Mouse (Mus musculus) megakaryocyte-erythroid progenitor cell, adult 5-6 weeks (primary cell): ENCODE measurements around the gene Yes1. TPM values are rescaled to one million over a fixed set of nuclear protein-coding genes. Genes with fewer than 3 reads are reported as not detected.
"Not testable (repeated sequence)": the region's sequence is repeated elsewhere in the genome, so short reads cannot be mapped to it uniquely, and the experiment has no call there.

ENCODE experiments used
- ATAC-seq: replicated peaks from 2 replicates; pipeline ENCODE4 v1.8.0; 2016; ENCODE audit warnings: mild to moderate bottlenecking, inconsistent platforms; ENCODE audit not compliant: severe bottlenecking, poor library complexity, low FRiP score, low TSS enrichment
- total RNA-seq, 2 experiments: library from RNA; stranded (forward) in 1 of 2; stranded (reverse) in 1 of 2; fragments of 200-1000, 215-1000 nt in 1 of 2; fragments of >200 nt in 1 of 2; fragmentation: Nextera tagmentation in 1 of 2; gene quantifications; 2 replicates each; pipeline ENCODE4 v1.2.3; 2014 to 2017

The Yes1 gene
- total RNA-seq, 2 experiments from 2014 or later, result 0.23 TPM; not detected in 1

DNA sequence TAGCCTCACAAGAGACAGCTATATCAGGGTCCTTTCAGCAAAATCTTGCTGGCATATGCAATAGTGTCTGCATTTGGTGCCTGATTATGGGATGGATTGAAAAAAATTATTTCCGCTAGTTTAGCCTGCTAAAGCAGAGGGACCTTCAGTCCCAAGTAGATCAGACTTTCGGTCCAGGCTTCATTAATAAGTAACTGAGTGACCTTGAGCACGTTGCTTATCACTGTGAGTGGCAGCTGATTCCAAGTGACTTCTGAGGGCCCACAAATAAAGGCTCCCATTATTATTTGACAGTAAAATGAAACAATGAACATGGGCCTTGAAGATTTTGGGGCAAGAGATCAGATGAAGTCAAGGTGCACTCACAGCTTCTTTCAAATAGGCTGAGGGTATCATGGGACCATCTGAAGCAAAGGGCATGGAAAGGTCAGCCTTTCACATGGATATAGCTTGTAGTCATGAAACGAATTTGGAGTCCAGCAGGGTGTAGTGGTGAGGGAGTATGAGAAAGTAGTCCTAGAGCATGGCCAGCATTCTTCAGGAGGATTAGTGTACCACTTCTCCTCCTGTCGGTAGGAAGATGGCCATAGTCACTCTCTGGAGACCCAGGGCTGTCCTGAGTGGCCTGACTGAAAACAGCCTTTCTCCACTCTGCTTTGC is 86.4 kb downstream of the Yes1 start:
- no peak for ATAC-seq

DNA sequence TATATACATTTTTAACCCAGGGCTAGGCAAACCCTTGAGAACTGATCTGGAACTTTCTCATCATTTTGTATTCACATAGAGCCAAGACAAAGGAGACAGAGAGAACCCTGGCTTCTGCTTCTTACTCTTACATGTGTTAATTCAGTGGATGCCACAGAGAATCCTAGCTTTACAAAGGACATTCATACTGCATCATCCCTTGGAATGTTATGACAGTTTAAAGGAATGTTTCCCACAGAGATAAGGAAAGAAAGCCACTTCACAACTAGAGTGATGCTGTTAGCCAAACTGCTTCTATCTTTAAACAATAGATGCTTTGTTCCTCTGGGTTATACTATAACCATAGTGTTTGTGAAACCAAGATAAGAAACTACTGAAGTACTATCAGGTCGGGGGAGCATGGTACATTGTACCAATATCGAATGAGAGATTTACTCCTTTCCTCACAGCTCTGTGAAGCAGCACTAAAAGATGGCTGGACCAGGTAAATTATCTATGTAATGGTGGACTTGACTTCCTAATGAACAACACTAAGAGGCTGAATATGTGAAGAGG is 95.3 kb downstream of the Yes1 start:
- ATAC-seq, result no peak

DNA sequence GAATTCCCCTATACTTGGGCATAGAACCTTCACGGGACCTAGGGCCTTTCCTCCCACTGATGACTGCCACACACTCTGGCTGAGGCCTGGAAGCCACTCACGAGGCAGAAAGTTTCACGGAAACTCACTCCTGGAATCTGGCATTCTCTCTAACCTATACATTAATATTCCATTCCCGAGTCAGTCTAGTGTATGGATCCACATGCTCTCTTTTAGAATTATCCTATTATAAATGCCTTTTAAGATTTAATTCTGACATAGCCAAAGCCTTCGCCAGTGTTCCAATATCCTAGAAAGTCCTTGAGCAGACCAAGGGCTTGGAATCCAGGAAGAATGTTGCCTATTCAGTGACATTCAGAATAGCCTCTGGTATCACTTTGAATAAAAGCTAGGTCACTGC is 100.5 kb downstream of the Yes1 start:
- ATAC-seq, result no peak

- ATAC-seq, result peak; percentile 9; the same call in 1 of the 2 replicates
These were observed 101.5 kb downstream of the Yes1 start for GRCm38 (mm10) chr5:32712221-32713041.

DNA sequence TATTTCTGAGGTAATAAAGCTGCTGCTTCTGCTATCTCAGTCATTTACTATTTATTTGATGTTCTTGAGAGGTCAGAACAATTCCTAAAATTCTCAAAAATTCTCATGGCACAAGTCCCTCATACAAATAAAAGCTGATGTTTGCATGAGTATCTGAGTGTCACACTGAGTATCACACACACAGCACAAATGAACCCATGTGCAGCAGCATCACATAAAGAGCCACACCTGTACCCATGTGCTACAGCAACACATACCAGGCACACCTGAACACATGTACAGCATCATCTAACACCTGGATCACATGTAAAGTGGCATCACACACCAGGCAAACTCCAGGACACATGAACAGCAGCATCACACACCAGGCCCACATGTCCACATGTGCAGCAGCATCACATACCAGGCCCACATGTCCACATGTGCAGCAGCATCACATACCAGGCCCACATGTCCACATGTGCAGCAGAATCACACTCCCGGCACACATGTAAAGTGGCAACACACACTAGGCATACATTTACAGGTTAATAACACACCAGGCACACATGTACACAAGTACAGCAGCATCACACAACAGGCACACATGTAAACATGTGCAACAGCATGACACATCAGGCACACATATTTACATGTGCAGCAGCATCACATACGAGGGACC is 102.2 kb downstream of the Yes1 start:
- ATAC-seq, result peak; percentile 25

- peak; percentile 91 for ATAC-seq
These were observed 102.9 kb downstream of the Yes1 start for GRCm38 (mm10) chr5:32713703-32714467.

DNA sequence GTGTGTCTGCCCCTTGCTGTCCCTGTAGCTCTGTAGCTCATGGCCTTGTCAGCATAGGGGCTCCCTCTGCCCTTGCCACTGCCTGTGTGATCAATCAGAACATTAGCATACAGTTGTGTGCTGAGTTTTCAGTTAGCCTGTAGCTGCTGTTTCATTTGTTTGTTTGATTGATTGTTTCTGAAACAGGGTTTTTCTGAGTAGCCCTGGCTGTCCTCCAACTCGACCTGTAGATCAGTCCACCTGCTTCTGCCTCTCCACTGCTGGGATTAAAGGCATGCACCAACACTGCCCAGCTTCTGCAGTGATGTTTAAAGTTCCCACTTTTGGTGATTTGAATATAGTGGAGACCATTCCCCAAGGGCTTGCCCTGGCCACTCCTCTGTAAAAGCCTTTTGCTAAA is 106.8 kb downstream of the Yes1 start:
- ATAC-seq, result no peak

DNA sequence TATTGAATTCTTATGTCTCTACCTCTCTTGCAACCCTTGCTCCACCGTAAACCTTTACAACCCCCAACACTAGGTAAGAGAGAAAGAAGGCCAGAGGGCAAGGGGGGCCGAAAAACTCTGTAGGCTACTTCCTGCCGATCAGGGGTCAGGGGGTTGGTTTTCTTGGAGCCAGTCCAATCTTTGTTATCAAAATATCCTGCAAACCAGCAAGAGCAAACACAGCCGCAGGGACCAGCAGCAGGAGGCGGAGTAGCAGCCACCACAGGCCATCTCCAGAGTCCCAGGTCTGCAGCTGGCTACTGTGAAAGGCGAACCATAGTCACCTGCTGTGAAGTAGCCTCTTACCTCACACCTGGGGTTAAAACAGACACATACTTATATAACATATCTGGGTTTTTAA is 107.9 kb downstream of the Yes1 start:
- ATAC-seq, result no peak

- no peak for ATAC-seq
These were observed 109.4 kb downstream of the Yes1 start for GRCm38 (mm10) chr5:32720416-32720815.

DNA sequence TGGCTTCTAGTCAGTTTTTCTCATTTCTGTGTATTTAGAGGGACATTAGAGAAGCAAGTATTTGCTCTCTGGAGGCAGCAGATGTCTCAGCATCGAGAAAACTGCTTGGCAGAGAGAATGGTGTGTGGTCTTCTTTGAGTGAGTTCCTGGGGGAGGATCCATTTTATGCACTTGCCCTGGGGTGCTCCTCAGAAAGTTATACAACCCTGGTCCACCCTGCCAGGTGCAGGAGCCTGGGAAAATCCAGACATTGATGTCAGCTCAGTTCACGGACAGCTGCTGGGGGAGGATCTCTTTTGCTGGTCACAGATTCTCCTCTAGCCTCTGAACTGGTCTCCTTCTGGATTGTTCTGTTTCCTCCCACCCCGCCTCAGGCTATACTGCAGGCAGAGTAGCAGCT is 110.3 kb downstream of the Yes1 start:
- no peak for ATAC-seq

- peak; percentile 35; the same call in 1 of the 2 replicates for ATAC-seq
These were observed 111.3 kb downstream of the Yes1 start for GRCm38 (mm10) chr5:32722263-32722662.

- ATAC-seq, result peak; percentile 69
These were observed 111.7 kb downstream of the Yes1 start for GRCm38 (mm10) chr5:32722711-32723110.

DNA sequence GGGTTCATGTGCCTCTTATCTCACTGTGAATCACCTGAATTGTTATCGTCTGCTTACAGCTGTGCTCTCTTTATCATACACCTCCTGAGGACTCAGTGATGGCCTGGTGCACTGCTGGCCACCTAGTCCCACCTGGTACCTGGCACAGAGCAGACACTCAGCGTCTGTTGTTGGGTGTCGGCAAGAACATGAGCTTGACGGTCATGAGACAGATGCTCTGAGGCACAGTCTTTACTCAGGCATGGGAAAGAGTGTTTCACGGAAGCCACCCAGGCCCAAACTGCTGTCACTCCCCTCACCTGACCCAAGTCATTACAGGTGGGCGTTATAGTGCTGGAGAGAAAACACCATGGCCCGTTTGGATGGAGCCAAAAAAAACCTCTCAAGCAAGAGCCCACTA is 113.0 kb downstream of the Yes1 start:
- ATAC-seq, result 0 out of 2 replicates have a peak, but pooled peaks have one; percentile 35

DNA sequence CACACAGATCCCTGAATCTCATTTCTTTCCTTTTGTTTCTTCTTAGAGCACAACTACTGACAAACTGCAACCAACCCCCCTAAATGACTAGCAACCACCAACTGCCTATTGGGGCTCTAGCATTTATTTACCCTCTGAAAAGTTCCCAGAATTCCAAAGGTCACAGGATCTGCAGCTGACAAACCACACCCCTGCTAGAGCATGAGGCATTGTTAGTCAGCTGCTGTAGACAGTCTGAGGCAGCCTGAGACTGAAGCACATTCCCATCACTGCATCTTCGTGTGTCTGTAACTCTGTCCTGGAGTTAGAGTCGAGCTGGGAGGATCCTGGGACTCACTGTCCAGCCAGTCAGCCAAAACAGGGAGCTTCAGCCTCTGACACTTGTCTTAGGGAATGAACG is 114.4 kb downstream of the Yes1 start:
- ATAC-seq, result not testable (repeated sequence)

- peak; percentile 77 for ATAC-seq
These were observed 117.3 kb downstream of the Yes1 start for GRCm38 (mm10) chr5:32728300-32728699.

DNA sequence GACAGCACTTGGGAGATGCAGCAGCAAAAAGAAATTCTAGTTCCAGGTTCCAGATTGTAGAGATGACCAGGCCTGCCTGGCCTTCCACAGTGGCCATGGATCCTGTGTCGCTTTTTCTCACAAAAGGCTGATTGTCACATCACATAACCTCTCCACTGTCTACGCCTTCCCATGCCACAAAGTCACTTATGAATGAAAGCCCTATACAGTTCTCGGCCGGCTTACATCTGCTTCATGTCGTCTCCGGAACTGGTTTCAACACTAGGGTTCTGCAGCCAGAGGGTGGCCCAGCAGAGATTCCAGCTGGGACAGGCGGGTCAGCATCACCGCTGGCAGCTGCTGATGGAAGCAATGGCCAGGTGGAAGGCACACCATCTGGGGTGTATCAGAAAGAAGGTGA is 117.9 kb downstream of the Yes1 start:
- no peak for ATAC-seq

DNA sequence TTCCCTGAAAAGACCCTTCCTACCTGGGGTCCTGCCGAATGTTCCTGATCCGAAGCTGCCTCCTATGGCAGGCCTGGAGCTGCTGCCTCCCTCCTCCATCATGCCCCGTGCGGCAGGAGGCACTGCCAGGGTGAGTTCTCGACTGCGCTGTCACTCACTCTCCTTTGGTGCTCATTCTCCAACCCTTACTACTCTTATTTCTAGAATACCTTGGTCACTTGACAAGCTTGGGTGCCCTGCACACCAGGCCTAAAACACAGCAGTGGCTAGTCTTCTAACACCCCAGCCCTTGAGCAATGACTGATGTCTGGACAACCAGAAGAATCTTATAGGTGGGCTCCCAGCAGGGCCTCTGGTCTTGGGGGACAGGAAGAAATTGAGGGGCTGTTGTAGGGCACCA is 122.9 kb downstream of the Yes1 start:
- ATAC-seq, result peak; percentile 59

GRCm38 (mm10) chr5:32735779-32736178 is 124.8 kb downstream of the Yes1 start:
- no peak for ATAC-seq
